Mouse (Mus musculus) kidney, adult 2 months (tissue): Measurements from ENCODE around the gene Oxct1. TPM values are rescaled to one million over a fixed set of nuclear protein-coding genes. Genes with fewer than 3 reads are reported as not detected.
A peak's percentile ranks its signal among the peaks of the same experiment; 100 is the strongest.

Source experiments
- DNase-seq: peaks from one replicate; pipeline ENCODE4 v3.0.0; 2021
- H3K27ac ChIP-seq: fragments of 200-500 bp; 2 replicates; pipeline ENCODE4 v1.5.1; 2012; ENCODE audit warnings: low read depth, low read length, control low read depth, inconsistent platforms; ENCODE audit not compliant: insufficient read depth
- H3K27me3 ChIP-seq: fragments of 200-500 bp; replicated peaks from 2 replicates; pipeline ENCODE4 v1.6.1; 2012; ENCODE audit warnings: mild to moderate bottlenecking, moderate library complexity, low read length, inconsistent platforms; ENCODE audit not compliant: control insufficient read depth, insufficient read depth
- H3K36me3 ChIP-seq: fragments of 200-500 bp; 2 replicates; pipeline ENCODE4 v1.6.1; 2012; ENCODE audit warnings: mild to moderate bottlenecking, moderate library complexity, low read length, inconsistent platforms; ENCODE audit not compliant: control insufficient read depth, insufficient read depth
- H3K4me1 ChIP-seq: fragments of 200-500 bp; 2 replicates; pipeline ENCODE4 v1.6.1; 2011; ENCODE audit warnings: low read length; ENCODE audit not compliant: control insufficient read depth, insufficient read depth
- H3K4me3 ChIP-seq: fragments of 200-500 bp; 2 replicates; pipeline ENCODE4 v1.5.1; 2011; ENCODE audit warnings: mild to moderate bottlenecking, low read depth, low read length, control low read depth; ENCODE audit not compliant: insufficient read depth
- CTCF ChIP-seq: fragments of 200-500 bp; conservative IDR thresholded peaks from 2 replicates; pipeline ENCODE4 v1.5.1; 2011; ENCODE audit warnings: low read depth, mild to moderate bottlenecking, control low read depth, low read length, moderate library complexity, mixed read lengths; ENCODE audit not compliant: insufficient read depth, insufficient read length
- POLR2A ChIP-seq: fragments of 200-500 bp; IDR thresholded peaks from one replicate; pipeline ENCODE4 v1.6.1; 2011; ENCODE audit warnings: low read depth, low read length, control low read depth
- WGBS: fragments of 180-500 bp; shearing (Covaris S2); methylation state at CpG from one replicate; pipeline ENCODE4 v1.1.7; 2018; 5-methylcytosine and 5-hydroxymethylcytosine counted together
- polyA plus RNA-seq: library from polyadenylated mRNA; depleted of rRNA; stranded (reverse); fragments of >200 nt; gene quantifications from 2 replicates; pipeline ENCODE4 v1.2.3, GENCODE M21; 2012

Oxct1 gene
- polyA plus RNA-seq, 1 experiment, result 401 TPM

DNA sequence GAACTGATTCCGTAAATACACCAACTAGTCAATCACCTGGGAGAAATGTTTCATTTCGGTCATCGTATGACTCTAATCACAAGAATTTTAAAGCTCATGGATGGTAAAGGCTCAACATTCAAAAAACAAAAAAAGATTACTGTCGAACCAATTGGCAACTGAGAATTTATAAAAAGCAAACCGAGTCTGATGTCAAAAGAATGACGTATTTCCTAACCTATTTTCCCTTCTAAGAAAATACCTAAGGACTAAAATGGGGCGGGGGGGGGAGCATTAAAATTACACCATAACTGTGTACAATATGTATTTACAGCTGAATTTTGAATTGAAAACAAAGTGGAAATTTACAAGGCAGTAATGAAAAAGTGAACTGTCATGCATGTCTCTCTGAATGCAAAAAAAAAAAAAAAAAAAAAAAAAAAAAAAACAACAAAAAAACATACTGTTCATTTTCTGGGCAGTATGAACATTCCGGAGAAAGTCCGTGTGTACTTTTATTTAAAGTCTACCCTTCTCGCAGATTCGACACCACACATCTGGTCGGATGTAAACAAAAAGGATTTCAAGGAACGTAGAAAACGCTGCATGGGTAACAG is 31.2 kb upstream of the Oxct1 start:
- no peak for DNase-seq
- WGBS, result 13% methylated on average over 14 of the region's 14 CpGs
- TF ChIP-seq CTCF (no peak), POLR2A (no peak)

DNA sequence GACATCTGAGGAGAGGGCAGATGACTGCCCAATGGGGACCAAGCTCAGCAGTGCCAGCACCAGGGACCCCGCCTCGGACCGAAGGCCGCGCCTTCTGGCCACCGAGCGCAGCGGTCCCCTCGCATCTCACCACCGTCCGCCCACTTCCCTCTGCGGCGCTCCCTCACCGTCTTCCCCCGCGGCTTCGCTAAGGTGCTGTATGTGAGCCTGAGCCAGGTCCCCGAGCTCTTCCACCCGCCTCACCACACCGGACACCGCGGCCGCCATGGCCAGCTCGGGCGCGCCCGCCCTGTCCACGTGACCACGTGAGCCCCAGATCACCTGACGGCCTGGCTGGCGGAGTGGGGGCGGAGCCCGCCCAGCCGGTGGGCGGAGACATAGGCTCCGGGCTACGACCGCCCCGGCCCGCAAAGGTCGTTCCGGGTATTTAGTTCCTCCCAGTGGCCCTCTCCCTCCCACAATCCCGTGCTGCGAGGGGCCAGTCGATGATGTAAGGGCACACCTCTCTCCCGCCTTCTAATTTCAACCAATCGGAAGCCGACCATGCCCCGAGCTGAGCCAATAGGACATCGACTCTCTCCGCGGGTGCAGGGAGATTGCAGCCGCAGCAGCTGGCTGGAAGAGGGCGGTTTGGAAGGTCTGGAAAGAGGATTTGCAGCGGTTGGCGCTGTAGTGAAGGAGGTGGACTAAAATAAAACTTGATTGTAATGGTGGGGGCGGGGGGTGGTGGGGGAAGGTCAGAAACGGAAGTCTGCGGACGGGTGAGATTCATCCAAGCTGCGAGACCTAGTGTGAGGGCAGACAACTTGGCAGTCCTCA is 30.5 kb upstream of the Oxct1 start, which contains the start of gene AW549877:
Gene AW549877, minus strand, starts transcription at position 297 of the 819 bp plus-strand sequence.
- under 1% methylated on average over 61 of the region's 61 CpGs for WGBS
- peaks cover 6% of the 10 kb centered on the region for H3K36me3 ChIP-seq

More for the DNA sequence above, 31.2 kb upstream of the Oxct1 start:
- H3K4me3 ChIP-seq, result peak overlapping the region; percentile 77
- H3K27me3 ChIP-seq, result no peaks in the 10 kb centered on the region
- peaks cover 9% of the 10 kb centered on the region for H3K36me3 ChIP-seq
- H3K27ac ChIP-seq, result peak overlapping the region; percentile 95
- H3K4me1 ChIP-seq, result no peaks in the 10 kb centered on the region; the same call in 1 of the 2 replicates

DNA sequence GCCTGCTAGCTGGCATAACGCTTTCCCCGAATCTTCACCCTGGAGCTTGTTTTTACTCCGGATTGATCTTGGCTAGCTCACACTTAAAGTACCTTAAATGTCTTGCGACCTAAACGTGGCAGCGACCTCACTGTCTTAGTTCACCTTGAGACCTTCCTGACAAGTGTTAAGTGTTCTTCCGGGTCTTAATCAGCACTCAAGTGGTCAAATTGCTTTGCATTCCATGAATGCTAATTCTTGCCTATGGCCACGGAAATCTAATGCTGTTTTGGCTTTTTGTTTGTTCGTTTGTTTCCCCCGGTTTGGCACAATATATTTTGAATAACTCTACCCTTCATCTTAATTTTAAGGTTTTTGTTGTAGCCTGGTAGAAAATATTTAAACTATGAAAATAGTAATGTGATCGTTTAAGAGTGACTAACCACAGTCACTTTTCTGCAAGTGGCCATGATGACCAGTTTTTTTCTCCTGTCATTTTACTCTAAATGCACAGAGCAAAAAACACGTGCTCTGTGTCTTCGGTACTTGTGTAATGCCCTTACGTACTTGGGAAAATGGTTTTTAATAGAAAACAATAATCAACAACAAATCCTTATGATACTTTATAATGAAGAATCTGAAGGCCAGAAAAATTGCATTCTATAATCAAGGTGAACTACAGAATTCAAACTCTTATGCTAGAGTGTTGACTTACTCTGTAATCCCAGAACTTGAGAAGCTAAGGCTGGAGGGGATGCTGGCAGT is 29.7 kb upstream of the Oxct1 start:
- Histone ChIP-seq H3K27me3 (no peaks in the 10 kb centered on the region), H3K36me3 (peaks cover 3% of the 10 kb centered on the region), H3K4me3 (peak overlapping the region; percentile 66), H3K4me1 (no peaks in the 10 kb centered on the region; the same call in 1 of the 2 replicates), H3K27ac (peak overlapping the region; percentile 99)
- 11% methylated on average over 14 of the region's 14 CpGs for WGBS
- no peak for DNase-seq
- TF ChIP-seq CTCF (no peak), POLR2A (no peak)

More for the DNA sequence above, 30.5 kb upstream of the Oxct1 start, which contains the start of gene AW549877:
- H3K4me3 ChIP-seq, result peak within 1 kb of the TSS; percentile 77
- H3K27ac ChIP-seq, result peak within 1 kb of the TSS; percentile 99
- H3K4me1 ChIP-seq, result no peaks in the 10 kb centered on the region; the same call in 1 of the 2 replicates
- TF ChIP-seq POLR2A (peak; percentile 89), CTCF (no peak)
- H3K27me3 ChIP-seq, result no peaks in the 10 kb centered on the region
- peak; percentile 99 for DNase-seq

DNA sequence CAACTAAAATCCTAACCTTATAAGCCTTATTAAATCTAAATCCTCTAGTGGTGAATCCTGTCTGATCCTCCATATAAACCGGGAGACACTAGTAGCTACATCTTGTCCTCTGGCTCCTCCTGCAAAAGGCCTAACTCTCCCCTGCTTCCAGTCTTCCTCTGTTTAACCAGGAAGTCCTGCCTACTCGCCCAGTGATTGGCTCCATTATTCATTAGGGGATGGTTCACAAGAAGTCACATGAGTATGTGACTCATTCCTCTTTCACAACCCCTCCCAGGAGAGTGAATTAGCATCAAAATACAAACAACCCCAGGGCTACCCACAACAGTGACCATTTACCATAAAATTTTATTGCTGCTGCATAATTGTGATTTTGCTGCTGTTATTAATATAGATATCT is 27.0 kb upstream of the Oxct1 start:
- 73% methylated on average over 2 of the region's 2 CpGs for WGBS
- H3K4me1 ChIP-seq, result no peaks in the 10 kb centered on the region; the same call in 1 of the 2 replicates
- H3K27me3 ChIP-seq, result no peaks in the 10 kb centered on the region
- no peak for DNase-seq
- H3K4me3 ChIP-seq, result no peak overlapping the region
- H3K27ac ChIP-seq, result no peak overlapping the region
- TF ChIP-seq CTCF (no peak), POLR2A (no peak)
- no peaks in the 10 kb centered on the region for H3K36me3 ChIP-seq

DNA sequence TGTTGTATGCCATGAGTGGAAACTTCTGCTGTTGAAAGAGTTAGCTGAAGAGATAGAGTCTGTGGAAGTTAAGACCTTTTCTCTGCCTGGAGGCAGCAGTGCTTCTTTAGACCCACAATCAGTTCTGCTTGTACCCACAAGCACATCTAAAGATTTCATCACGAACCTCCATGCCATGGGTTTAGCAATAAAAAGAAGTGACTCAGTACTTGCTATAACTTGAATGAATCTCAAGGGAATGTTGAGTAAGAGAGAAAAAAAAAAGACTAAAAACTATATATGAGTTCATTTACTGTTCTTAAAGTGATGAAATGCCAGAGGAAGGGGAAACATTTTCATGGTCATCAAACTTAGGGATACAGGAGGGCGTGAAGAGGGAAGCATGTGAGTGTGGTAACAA is 25.6 kb upstream of the Oxct1 start:
- TF ChIP-seq CTCF (no peak), POLR2A (no peak)
- 78% methylated on average over 2 of the region's 2 CpGs for WGBS

DNA sequence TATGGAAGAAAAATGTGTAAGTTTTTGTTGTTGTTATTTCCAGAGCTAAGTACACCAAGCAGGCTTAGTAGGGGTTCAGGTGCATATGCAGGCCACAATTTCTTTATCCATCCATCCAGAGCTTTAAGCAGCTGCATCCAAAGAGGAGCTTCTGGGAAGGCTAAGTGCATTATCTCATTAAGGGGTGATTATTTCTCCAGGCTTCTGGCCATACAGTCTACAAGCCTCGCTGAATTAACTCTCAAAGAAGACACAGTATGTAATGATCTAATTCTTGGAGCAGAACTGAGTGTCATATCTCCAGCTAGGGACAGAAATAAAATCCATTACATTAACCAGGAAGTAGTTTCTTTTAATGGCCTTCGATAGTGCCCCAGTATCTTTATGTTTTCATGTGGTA is 12.3 kb upstream of the Oxct1 start:
- TF ChIP-seq POLR2A (no peak), CTCF (no peak)
- DNase-seq, result no peak
- Histone ChIP-seq H3K27me3 (no peaks in the 10 kb centered on the region), H3K27ac (no peak overlapping the region), H3K36me3 (no peaks in the 10 kb centered on the region), H3K4me3 (no peak overlapping the region), H3K4me1 (no peaks in the 10 kb centered on the region)
- 78% methylated on average over 2 of the region's 2 CpGs for WGBS

More for the DNA sequence above, 25.6 kb upstream of the Oxct1 start:
- Histone ChIP-seq H3K27ac (no peak overlapping the region), H3K27me3 (no peaks in the 10 kb centered on the region), H3K4me3 (no peak overlapping the region), H3K4me1 (no peaks in the 10 kb centered on the region; the same call in 1 of the 2 replicates), H3K36me3 (no peaks in the 10 kb centered on the region)
- no peak for DNase-seq
